Mouse (Mus musculus) neural tube, embryonic 15.5 days (tissue): ENCODE data around the gene Kdelr1. TPM values are rescaled to one million over a fixed set of nuclear protein-coding genes. Genes with fewer than 3 reads are reported as not detected.
A peak's percentile ranks its signal among the peaks of the same experiment; 100 is the strongest.
"Not testable (repeated sequence)": the region's sequence is repeated elsewhere in the genome, so short reads cannot be mapped to it uniquely, and the experiment has no call there.

Experiments used
- ATAC-seq: fragments of 200-750 bp; cut with Nextera tagmentation; 2 replicates; pipeline ENCODE4 v1.8.0; 2017; ENCODE audit warnings: mild to moderate bottlenecking, moderate TSS enrichment, moderate library complexity; ENCODE audit not compliant: low FRiP score
- H3K27ac ChIP-seq: fragments of 300-500 bp; sonication (generic); replicated peaks from 2 replicates; pipeline ENCODE4 v1.5.1; 2015; ENCODE audit warnings: mild to moderate bottlenecking, inconsistent platforms
- H3K27me3 ChIP-seq: fragments of 300-500 bp; sonication (generic); replicated peaks from 2 replicates; pipeline ENCODE4 v1.6.1; 2015; ENCODE audit warnings: inconsistent platforms
- H3K36me3 ChIP-seq: fragments of 300-500 bp; sonication (generic); 2 replicates; pipeline ENCODE4 v1.6.1; 2015; ENCODE audit warnings: inconsistent platforms
- H3K4me1 ChIP-seq: fragments of 300-500 bp; sonication (generic); 2 replicates; pipeline ENCODE4 v1.6.1; 2015; ENCODE audit warnings: inconsistent platforms
- H3K4me2 ChIP-seq: fragments of 300-500 bp; sonication (generic); 2 replicates; pipeline ENCODE4 v1.6.1; 2015; ENCODE audit warnings: inconsistent platforms, mild to moderate bottlenecking, moderate library complexity
- H3K4me3 ChIP-seq: fragments of 300-500 bp; sonication (generic); replicated peaks from 2 replicates; pipeline ENCODE4 v1.5.1; 2015; ENCODE audit warnings: mild to moderate bottlenecking, inconsistent platforms
- H3K9ac ChIP-seq: fragments of 300-500 bp; sonication (generic); replicated peaks from 2 replicates; pipeline ENCODE4 v1.6.1; 2015; ENCODE audit warnings: mild to moderate bottlenecking, inconsistent platforms
- H3K9me3 ChIP-seq: fragments of 300-500 bp; sonication (generic); replicated peaks from 2 replicates; pipeline ENCODE4 v1.6.1; 2016; ENCODE audit warnings: inconsistent platforms
- WGBS: fragments of 180-500 bp; shearing (Covaris S2); methylation state at CpG from one replicate; pipeline ENCODE4 v1.1.7; 2015; ENCODE audit warnings: mixed read lengths; 5-methylcytosine and 5-hydroxymethylcytosine counted together
- polyA plus RNA-seq: library from polyadenylated mRNA; unstranded; fragments of >200 nt; fragmentation: Nextera tagmentation; extraction: Ambion mirVana; gene quantifications from 2 replicates; pipeline ENCODE4 v1.2.1, GENCODE M21; 2015

The Kdelr1 gene
- polyA plus RNA-seq, 1 experiment from 2014 or later: 65.9 TPM

GRCm38 (mm10) chr7:45873061-45873947 is 732 bp downstream of the Kdelr1 start:
- peak; percentile 39; the same call in 1 of the 2 replicates for ATAC-seq
- Histone ChIP-seq H3K9me3 (no peaks in the 10 kb centered on the region), H3K36me3 (peaks cover 30% of the 10 kb centered on the region), H3K4me1 (peaks cover 51% of the 10 kb centered on the region), H3K27ac (peak overlapping the region; percentile 87), H3K4me2 (peak overlapping the region; percentile 80), H3K9ac (peak overlapping the region; percentile 93), H3K27me3 (no peaks in the 10 kb centered on the region; the same call in 1 of the 2 replicates), H3K4me3 (peak overlapping the region; percentile 83)
- 3% methylated on average over 28 of the region's 28 CpGs for WGBS

- peaks cover 66% of the 10 kb centered on the region for H3K36me3 ChIP-seq
- no peak overlapping the region for H3K4me3 ChIP-seq
- no peak for ATAC-seq
- no peaks in the 10 kb centered on the region for H3K27me3 ChIP-seq
- no peaks in the 10 kb centered on the region for H3K9me3 ChIP-seq
- no peak overlapping the region for H3K4me2 ChIP-seq
- H3K27ac ChIP-seq: no peak overlapping the region
- WGBS: 97% methylated on average over 7 of the region's 7 CpGs
- H3K4me1 ChIP-seq: peaks cover 19% of the 10 kb centered on the region
- no peak overlapping the region for H3K9ac ChIP-seq
Measured at GRCm38 (mm10) chr7:45876895-45877294, 4.3 kb downstream of the Kdelr1 start.

GRCm38 (mm10) chr7:45878278-45878677 is 5.7 kb downstream of the Kdelr1 start, which contains the start of gene Grin2d:
Gene Grin2d (minus strand): TSS chr7:45878378.
- Histone ChIP-seq H3K4me1 (peaks cover 19% of the 10 kb centered on the region), H3K36me3 (peaks cover 79% of the 10 kb centered on the region)
- not testable (repeated sequence) for H3K4me2 ChIP-seq, H3K27ac ChIP-seq, H3K9ac ChIP-seq, ATAC-seq, H3K9me3 ChIP-seq, H3K4me3 ChIP-seq, H3K27me3 ChIP-seq
- 100% methylated on average over 1 of the region's 1 CpGs for WGBS

- Histone ChIP-seq H3K36me3 (peaks cover 94% of the 10 kb centered on the region), H3K4me3 (no peak overlapping the region), H3K4me2 (no peak overlapping the region), H3K9me3 (no peaks in the 10 kb centered on the region), H3K4me1 (no peaks in the 10 kb centered on the region), H3K27me3 (no peaks in the 10 kb centered on the region), H3K9ac (no peak overlapping the region), H3K27ac (no peak overlapping the region)
- 97% methylated on average over 4 of the region's 4 CpGs for WGBS
- no peak for ATAC-seq
Measured at GRCm38 (mm10) chr7:45880531-45880930, 8.0 kb downstream of the Kdelr1 start.

GRCm38 (mm10) chr7:45881011-45881410 is 8.4 kb downstream of the Kdelr1 start:
- 96% methylated on average over 2 of the region's 2 CpGs for WGBS
- Histone ChIP-seq H3K36me3 (peaks cover 92% of the 10 kb centered on the region), H3K9ac (no peak overlapping the region), H3K4me3 (no peak overlapping the region), H3K27ac (no peak overlapping the region), H3K27me3 (no peaks in the 10 kb centered on the region), H3K9me3 (no peaks in the 10 kb centered on the region), H3K4me2 (no peak overlapping the region), H3K4me1 (no peaks in the 10 kb centered on the region)
- no peak for ATAC-seq

- 37% methylated on average over 3 of the region's 3 CpGs for WGBS
- ATAC-seq: no peak
- Histone ChIP-seq H3K4me2 (no peak overlapping the region), H3K27ac (no peak overlapping the region), H3K9ac (no peak overlapping the region), H3K4me1 (no peaks in the 10 kb centered on the region), H3K27me3 (no peaks in the 10 kb centered on the region), H3K9me3 (no peaks in the 10 kb centered on the region), H3K4me3 (no peak overlapping the region), H3K36me3 (peaks cover 33% of the 10 kb centered on the region)
Measured at GRCm38 (mm10) chr7:45887246-45887645, 14.7 kb downstream of the Kdelr1 start.

- 83% methylated on average over 2 of the region's 2 CpGs for WGBS
Measured at GRCm38 (mm10) chr7:45892651-45893050, 20.1 kb downstream of the Kdelr1 start.

GRCm38 (mm10) chr7:45895931-45896516 is 23.5 kb downstream of the Kdelr1 start:
- Histone ChIP-seq H3K9me3 (no peaks in the 10 kb centered on the region), H3K4me1 (peaks cover 15% of the 10 kb centered on the region), H3K27ac (no peak overlapping the region), H3K36me3 (no peaks in the 10 kb centered on the region), H3K9ac (no peak overlapping the region), H3K27me3 (no peaks in the 10 kb centered on the region), H3K4me2 (peak overlapping the region; percentile 92), H3K4me3 (peak overlapping the region; percentile 56)
- WGBS: 73% methylated on average over 6 of the region's 6 CpGs
- ATAC-seq: peak; percentile 27

More at GRCm38 (mm10) chr7:45892651-45893050, 20.1 kb downstream of the Kdelr1 start:
- Histone ChIP-seq H3K4me3 (no peak overlapping the region), H3K27ac (no peak overlapping the region), H3K4me1 (peaks cover 8% of the 10 kb centered on the region), H3K36me3 (no peaks in the 10 kb centered on the region), H3K9me3 (no peaks in the 10 kb centered on the region), H3K4me2 (no peak overlapping the region), H3K27me3 (no peaks in the 10 kb centered on the region), H3K9ac (no peak overlapping the region)
- ATAC-seq: no peak

GRCm38 (mm10) chr7:45896517-45897257 is 24.1 kb downstream of the Kdelr1 start, which contains the start of the genes Syngr4 and Tmem143:
Gene Syngr4 (minus strand): TSS chr7:45896714.
Gene Tmem143 (plus strand): TSS chr7:45896941.
- peak within 1 kb of the TSS; percentile 92 for H3K4me2 ChIP-seq
- peaks cover 15% of the 10 kb centered on the region for H3K4me1 ChIP-seq
- peak; percentile 93 for ATAC-seq
- no peaks in the 10 kb centered on the region for H3K9me3 ChIP-seq
- H3K27me3 ChIP-seq: no peaks in the 10 kb centered on the region
- H3K27ac ChIP-seq: peak within 1 kb of the TSS; percentile 84
- H3K36me3 ChIP-seq: no peaks in the 10 kb centered on the region
- H3K4me3 ChIP-seq: peak within 1 kb of the TSS; percentile 56
- peak within 1 kb of the TSS; percentile 64 for H3K9ac ChIP-seq
- under 1% methylated on average over 40 of the region's 40 CpGs for WGBS

- peak overlapping the region; percentile 92 for H3K4me2 ChIP-seq
- H3K36me3 ChIP-seq: no peaks in the 10 kb centered on the region
- WGBS: 2% methylated on average over 19 of the region's 19 CpGs
- peak overlapping the region; percentile 84 for H3K27ac ChIP-seq
- H3K4me1 ChIP-seq: peaks cover 15% of the 10 kb centered on the region
- H3K4me3 ChIP-seq: peak overlapping the region; percentile 56
- no peaks in the 10 kb centered on the region for H3K27me3 ChIP-seq
- peak; percentile 65 for ATAC-seq
- H3K9ac ChIP-seq: peak overlapping the region; percentile 64
- no peaks in the 10 kb centered on the region for H3K9me3 ChIP-seq
Measured at GRCm38 (mm10) chr7:45897258-45897757, 24.7 kb downstream of the Kdelr1 start.

GRCm38 (mm10) chr7:45898125-45898524 is 25.6 kb downstream of the Kdelr1 start:
- not testable (repeated sequence) for H3K9ac ChIP-seq, ATAC-seq, H3K36me3 ChIP-seq, H3K9me3 ChIP-seq, H3K27me3 ChIP-seq, H3K27ac ChIP-seq
- peaks cover 15% of the 10 kb centered on the region for H3K4me1 ChIP-seq
- 47% methylated on average over 4 of the region's 4 CpGs for WGBS
- H3K4me3 ChIP-seq: peak overlapping the region; percentile 56; the same call in 1 of the 2 replicates
- H3K4me2 ChIP-seq: peak overlapping the region; percentile 92
